Mouse (Mus musculus) heart, embryonic 15.5 days (tissue): ENCODE data around the gene Hbb-bh2. TPM values are rescaled to one million over a fixed set of nuclear protein-coding genes. Genes with fewer than 3 reads are reported as not detected.
"Not testable (repeated sequence)": the region's sequence is repeated elsewhere in the genome, so short reads cannot be mapped to it uniquely, and the experiment has no call there.

Experiments
- ATAC-seq: fragments of 200-750 bp; cut with Nextera tagmentation; replicated peaks from 2 replicates; pipeline ENCODE4 v1.8.0; 2017; ENCODE audit warnings: low read depth, moderate TSS enrichment; ENCODE audit not compliant: insufficient number of reproducible peaks, insufficient read depth, low FRiP score
- H3K27ac ChIP-seq: fragments of 300-500 bp; sonication (generic); 2 replicates; pipeline ENCODE4 v1.5.1; 2015; ENCODE audit warnings: mild to moderate bottlenecking, inconsistent platforms
- H3K27me3 ChIP-seq: fragments of 300-500 bp; sonication (generic); 2 replicates; pipeline ENCODE4 v1.6.1; 2015; ENCODE audit warnings: inconsistent platforms
- H3K36me3 ChIP-seq: fragments of 300-500 bp; sonication (generic); 2 replicates; pipeline ENCODE4 v1.6.1; 2015; ENCODE audit warnings: mild to moderate bottlenecking, inconsistent platforms
- H3K4me1 ChIP-seq: fragments of 300-500 bp; sonication (generic); replicated peaks from 2 replicates; pipeline ENCODE4 v1.6.1; 2015; ENCODE audit warnings: inconsistent platforms
- H3K4me2 ChIP-seq: fragments of 300-500 bp; sonication (generic); 2 replicates; pipeline ENCODE4 v1.6.1; 2015; ENCODE audit warnings: inconsistent platforms, mild to moderate bottlenecking, moderate library complexity
- H3K4me3 ChIP-seq: fragments of 300-500 bp; sonication (generic); 2 replicates; pipeline ENCODE4 v1.5.1; 2015; ENCODE audit warnings: mild to moderate bottlenecking, inconsistent platforms
- H3K9ac ChIP-seq: fragments of 300-500 bp; sonication (generic); 2 replicates; pipeline ENCODE4 v1.6.1; 2015; ENCODE audit warnings: mild to moderate bottlenecking, inconsistent platforms
- H3K9me3 ChIP-seq: fragments of 300-500 bp; sonication (generic); replicated peaks from 2 replicates; pipeline ENCODE4 v1.6.1; 2016; ENCODE audit warnings: inconsistent platforms
- WGBS: fragments of 180-500 bp; shearing (Covaris S2); methylation state at CpG from one replicate; pipeline ENCODE4 v1.1.7; 2015; ENCODE audit warnings: mixed read lengths; 5-methylcytosine and 5-hydroxymethylcytosine counted together
- polyA plus RNA-seq: library from polyadenylated mRNA; unstranded; fragments of >200 nt; fragmentation: Nextera tagmentation; extraction: Ambion mirVana; gene quantifications from 2 replicates; pipeline ENCODE4 v1.2.1, GENCODE M21; 2015

The Hbb-bh2 gene
- polyA plus RNA-seq, 1 experiment from 2014 or later = not detected

DNA sequence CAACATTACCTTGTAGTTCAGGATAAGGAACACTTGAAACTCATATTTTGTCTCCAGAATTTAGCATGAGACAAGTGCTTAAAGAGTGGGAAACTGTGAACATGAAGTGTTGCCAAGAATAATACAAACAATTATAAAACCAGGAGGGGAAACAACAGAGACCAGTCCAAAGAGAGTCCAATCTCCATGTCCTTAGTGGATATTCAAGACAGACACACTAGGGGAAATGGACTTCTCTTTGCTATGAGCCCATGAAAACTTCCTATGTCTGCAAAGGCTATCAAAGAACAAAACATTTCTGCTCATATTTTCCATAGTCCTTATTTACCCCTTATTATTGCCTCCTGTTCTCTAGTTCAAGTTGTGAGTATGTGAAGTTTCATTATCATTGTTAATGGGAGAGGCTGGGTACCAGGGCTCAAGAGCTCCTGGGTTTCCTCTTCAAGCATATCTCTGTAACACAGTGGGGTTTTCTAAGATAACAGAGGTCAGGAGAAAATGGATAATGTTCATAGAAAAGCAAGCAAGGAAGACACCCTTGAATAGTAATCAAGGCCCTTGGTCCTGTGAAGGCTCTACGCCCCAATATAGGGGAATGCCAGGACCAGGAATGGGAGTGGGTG is 29.0 kb downstream of the Hbb-bh2 start:
- no peaks in the 10 kb centered on the region for H3K9me3 ChIP-seq
- WGBS = 52% methylated on average over 1 of the region's 1 CpGs

GRCm38 (mm10) chr7:103810746-103811145 is 29.6 kb downstream of the Hbb-bh2 start:
- ATAC-seq = no peak
- Histone ChIP-seq H3K4me3 (no peak overlapping the region), H3K27ac (no peak overlapping the region), H3K4me1 (no peaks in the 10 kb centered on the region), H3K9me3 (no peaks in the 10 kb centered on the region), H3K27me3 (no peaks in the 10 kb centered on the region), H3K4me2 (no peak overlapping the region), H3K36me3 (no peaks in the 10 kb centered on the region), H3K9ac (no peak overlapping the region)
- 70% methylated on average over 3 of the region's 3 CpGs for WGBS

More for the DNA sequence above, 29.0 kb downstream of the Hbb-bh2 start:
- H3K27me3 ChIP-seq = no peaks in the 10 kb centered on the region
- no peak overlapping the region for H3K9ac ChIP-seq
- H3K4me3 ChIP-seq = no peak overlapping the region
- no peaks in the 10 kb centered on the region for H3K4me1 ChIP-seq
- no peak overlapping the region for H3K4me2 ChIP-seq
- H3K36me3 ChIP-seq = no peaks in the 10 kb centered on the region
- no peak for ATAC-seq
- no peak overlapping the region for H3K27ac ChIP-seq

- H3K9ac ChIP-seq = no peak overlapping the region
- 71% methylated on average over 1 of the region's 1 CpGs for WGBS
- H3K27ac ChIP-seq = no peak overlapping the region
- H3K36me3 ChIP-seq = no peaks in the 10 kb centered on the region
- H3K9me3 ChIP-seq = no peaks in the 10 kb centered on the region
- H3K4me3 ChIP-seq = no peak overlapping the region
- H3K4me1 ChIP-seq = no peaks in the 10 kb centered on the region
- H3K27me3 ChIP-seq = no peaks in the 10 kb centered on the region
- ATAC-seq = no peak
- no peak overlapping the region for H3K4me2 ChIP-seq
Observed at GRCm38 (mm10) chr7:103810296-103810695, 30.0 kb downstream of the Hbb-bh2 start.

GRCm38 (mm10) chr7:103809801-103810155 is 30.5 kb downstream of the Hbb-bh2 start:
- 43% methylated on average over 1 of the region's 1 CpGs for WGBS
- no peaks in the 10 kb centered on the region for H3K36me3 ChIP-seq
- no peak overlapping the region for H3K4me2 ChIP-seq
- H3K9ac ChIP-seq = no peak overlapping the region
- no peak for ATAC-seq
- H3K4me3 ChIP-seq = no peak overlapping the region
- no peaks in the 10 kb centered on the region for H3K9me3 ChIP-seq
- no peaks in the 10 kb centered on the region for H3K27me3 ChIP-seq
- H3K27ac ChIP-seq = no peak overlapping the region
- H3K4me1 ChIP-seq = no peaks in the 10 kb centered on the region

- no peak overlapping the region for H3K27ac ChIP-seq
- 31% methylated on average over 5 of the region's 5 CpGs for WGBS
- ATAC-seq = no peak
Observed at GRCm38 (mm10) chr7:103808971-103809800, 31.1 kb downstream of the Hbb-bh2 start.

GRCm38 (mm10) chr7:103808120-103808519 is 32.2 kb downstream of the Hbb-bh2 start:
- ATAC-seq, H3K9me3 ChIP-seq, H3K9ac ChIP-seq, H3K27me3 ChIP-seq, H3K4me2 ChIP-seq, H3K27ac ChIP-seq, H3K4me3 ChIP-seq, H3K36me3 ChIP-seq, H3K4me1 ChIP-seq: not testable (repeated sequence)
- 61% methylated on average over 2 of the region's 2 CpGs for WGBS

More at GRCm38 (mm10) chr7:103808971-103809800, 31.1 kb downstream of the Hbb-bh2 start:
- Histone ChIP-seq H3K9me3 (no peaks in the 10 kb centered on the region), H3K4me3 (no peak overlapping the region), H3K4me2 (no peak overlapping the region), H3K36me3 (no peaks in the 10 kb centered on the region), H3K27me3 (no peaks in the 10 kb centered on the region), H3K4me1 (no peaks in the 10 kb centered on the region), H3K9ac (no peak overlapping the region)

GRCm38 (mm10) chr7:103806856-103807255 is 33.5 kb downstream of the Hbb-bh2 start:
- H3K27me3 ChIP-seq = no peaks in the 10 kb centered on the region
- H3K4me1 ChIP-seq = no peaks in the 10 kb centered on the region
- ATAC-seq = no peak
- WGBS = 67% methylated on average over 1 of the region's 1 CpGs
- H3K27ac ChIP-seq = no peak overlapping the region
- H3K9me3 ChIP-seq = no peaks in the 10 kb centered on the region
- H3K4me3 ChIP-seq = no peak overlapping the region
- H3K36me3 ChIP-seq = no peaks in the 10 kb centered on the region
- no peak overlapping the region for H3K4me2 ChIP-seq
- H3K9ac ChIP-seq = no peak overlapping the region

GRCm38 (mm10) chr7:103792669-103793388 is 47.5 kb downstream of the Hbb-bh2 start:
- Histone ChIP-seq H3K36me3 (no peaks in the 10 kb centered on the region), H3K4me2 (no peak overlapping the region), H3K27ac (no peak overlapping the region), H3K9ac (no peak overlapping the region), H3K4me3 (no peak overlapping the region), H3K4me1 (no peaks in the 10 kb centered on the region), H3K9me3 (no peaks in the 10 kb centered on the region), H3K27me3 (no peaks in the 10 kb centered on the region)
- WGBS = 15% methylated on average over 4 of the region's 4 CpGs
- no peak for ATAC-seq

DNA sequence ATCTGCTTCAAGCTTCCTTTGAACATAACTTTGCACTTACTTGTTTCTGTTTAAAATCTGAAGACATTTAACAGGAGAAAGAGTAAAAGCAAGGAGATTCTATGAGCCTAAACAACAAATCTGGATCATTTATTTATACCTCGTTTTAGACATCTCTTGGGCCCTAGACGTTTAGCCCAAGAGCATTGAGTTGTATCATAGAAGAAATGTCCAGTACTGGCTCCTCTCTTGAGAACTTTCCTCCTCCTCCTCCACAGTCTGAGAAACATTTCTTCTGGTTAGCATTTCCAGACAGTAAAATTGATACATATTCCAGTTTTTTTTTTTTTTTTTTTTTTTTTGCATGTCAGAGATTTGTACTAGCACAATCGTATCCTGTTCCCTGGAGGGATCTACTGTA is 48.6 kb downstream of the Hbb-bh2 start, which contains the start of gene Olfr67:
TSS of gene Olfr67 (minus strand) at position 101 of the 400 bp plus-strand sequence.
- Histone ChIP-seq H3K9me3 (no peaks in the 10 kb centered on the region), H3K36me3 (no peaks in the 10 kb centered on the region), H3K4me1 (no peaks in the 10 kb centered on the region), H3K4me2 (no peak within 1 kb of the TSS), H3K27me3 (no peaks in the 10 kb centered on the region), H3K4me3 (no peak within 1 kb of the TSS), H3K9ac (no peak within 1 kb of the TSS), H3K27ac (no peak within 1 kb of the TSS)
- WGBS = 68% methylated on average over 3 of the region's 3 CpGs
- ATAC-seq = no peak
